Mouse (Mus musculus) left cerebral cortex, postnatal 10 days (tissue): Measurements from ENCODE around the gene Shisal2b. TPM values are rescaled to one million over a fixed set of nuclear protein-coding genes. Genes with fewer than 3 reads are reported as not detected.
"Not testable (repeated sequence)": the region's sequence is repeated elsewhere in the genome, so short reads cannot be mapped to it uniquely, and the experiment has no call there.

Experiments used
- DNase-seq, 2 experiments: peaks; one replicate each; pipeline ENCODE4 v3.0.0; 2021 to 2022; ENCODE audit warnings: low spot score in 2 of 2, mixed read lengths in 1 of 2; ENCODE audit errors: extremely low spot score in 1 of 2
- intact Hi-C: fragments of 180-260 bp; cut with DNase I; formaldehyde crosslinking; loops from one replicate; pipeline ENCODE4 v1.15.1; 2025
- total RNA-seq, 2 experiments: library from RNA; stranded (reverse); gene quantifications; 2 replicates each; pipeline ENCODE4 v1.2.3; 2021

Shisal2b gene
- total RNA-seq = 1 to 10 TPM; 1.1 to 1.3 TPM

- intact Hi-C loops = no loop called here
- DNase-seq = peak in 1 of 2 experiments; percentile 31
Measured at GRCm38 (mm10) chr13:104863127-104863979, at the start of gene Shisal2b. Gene Shisal2b, minus strand, starts transcription at chr13:104863893.

DNA sequence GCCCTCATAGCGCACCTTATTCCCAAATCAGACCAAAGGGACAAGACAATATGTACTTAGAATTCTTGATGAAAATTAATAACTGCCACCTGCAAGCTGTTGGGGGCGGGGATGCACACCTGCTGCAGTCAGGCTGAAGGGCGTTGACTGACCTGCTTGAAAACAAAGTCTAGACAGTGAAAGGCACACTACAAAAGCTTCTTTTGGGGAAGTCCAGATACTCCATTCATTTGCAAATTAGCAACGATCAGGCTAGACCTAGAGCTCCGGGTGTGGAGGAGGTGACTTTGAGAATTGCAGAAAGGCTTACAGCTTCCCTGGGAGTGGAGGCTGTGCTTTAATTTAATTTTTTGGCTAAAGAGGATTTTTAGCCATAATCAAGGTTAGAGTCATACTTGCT is 47.9 kb upstream of the Shisal2b start:
- DNase-seq, intact Hi-C loops: not testable (repeated sequence)

DNA sequence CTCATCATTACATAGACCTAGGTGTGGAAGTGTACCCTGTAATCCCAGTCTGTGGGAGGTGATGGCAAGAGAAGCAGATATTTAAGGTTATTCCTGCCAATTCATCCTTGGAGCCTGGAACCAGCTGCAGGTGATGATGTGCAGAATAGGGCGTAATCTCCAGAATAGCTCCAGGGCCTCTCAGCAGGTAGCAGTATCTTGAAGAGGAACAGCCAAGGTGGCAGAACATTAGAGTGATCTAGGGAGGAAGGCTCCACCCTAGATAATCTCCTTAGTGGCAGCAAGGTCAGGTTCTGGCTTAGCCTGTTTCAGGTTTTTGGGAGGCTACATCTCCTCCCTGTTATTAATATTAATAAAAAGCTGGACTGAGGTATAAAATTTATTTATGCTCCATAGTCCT is 47.3 kb upstream of the Shisal2b start:
- DNase-seq, intact Hi-C loops: not testable (repeated sequence)

DNA sequence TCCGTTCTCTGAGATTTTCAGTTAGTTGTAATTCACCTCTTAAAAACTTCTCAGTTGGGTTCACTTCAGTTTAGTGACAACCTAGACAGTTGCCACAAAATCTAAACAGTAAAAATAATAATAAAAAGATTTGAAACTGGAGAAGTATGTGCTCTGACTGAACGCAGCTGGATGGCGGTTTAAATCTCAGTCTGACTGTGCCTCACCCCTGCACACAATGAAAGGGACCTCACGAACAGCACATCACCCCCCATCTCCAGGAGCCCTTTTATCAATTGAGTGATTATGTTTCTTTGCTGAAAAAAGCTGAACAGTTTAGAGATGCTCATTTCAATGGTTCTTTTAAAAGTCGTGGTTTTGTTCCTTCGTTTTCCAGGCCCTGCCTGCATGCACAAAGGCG is 45.0 kb upstream of the Shisal2b start:
- intact Hi-C loops = no loop called here
- no peak for DNase-seq

DNA sequence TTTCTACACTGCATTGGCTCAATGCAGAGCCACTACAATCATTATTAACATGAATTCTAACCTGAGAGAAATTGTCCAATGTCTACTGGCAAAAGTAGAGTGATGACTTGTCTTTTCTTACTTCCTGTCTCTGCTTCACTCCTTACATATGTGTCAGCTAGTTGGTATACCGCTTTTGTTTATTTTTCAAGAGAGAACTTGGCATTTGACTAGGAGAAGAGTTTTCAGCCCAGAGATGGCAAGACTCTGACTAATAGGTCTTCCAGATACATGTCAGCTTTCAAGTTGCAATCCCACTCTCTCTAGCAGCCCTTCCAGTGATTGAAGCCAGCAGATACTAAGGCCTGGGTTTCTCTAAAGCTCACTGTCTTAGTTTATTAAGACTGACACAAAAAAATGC is 31.1 kb upstream of the Shisal2b start:
- DNase-seq = no peak
- intact Hi-C loops = no loop called here

DNA sequence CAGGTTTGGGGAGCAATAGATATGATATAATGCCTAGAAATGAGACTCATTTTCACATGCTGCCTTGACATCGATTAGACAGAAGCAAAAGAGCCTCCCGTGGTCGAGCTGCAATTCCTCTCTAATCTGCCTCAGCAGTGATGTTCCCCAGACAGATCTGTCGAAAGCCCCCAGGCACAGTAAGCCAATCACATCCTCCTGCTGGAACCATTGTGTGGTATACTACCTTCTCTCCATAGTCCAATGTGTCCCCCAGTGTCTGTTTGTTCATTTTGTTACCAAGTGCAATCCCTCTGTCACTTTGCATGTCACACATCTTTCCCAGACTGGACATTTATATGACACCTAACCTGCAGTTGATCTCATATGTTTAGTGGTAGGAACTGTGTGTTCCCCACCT is 28.6 kb upstream of the Shisal2b start:
- intact Hi-C loops = no loop called here
- no peak for DNase-seq

DNA sequence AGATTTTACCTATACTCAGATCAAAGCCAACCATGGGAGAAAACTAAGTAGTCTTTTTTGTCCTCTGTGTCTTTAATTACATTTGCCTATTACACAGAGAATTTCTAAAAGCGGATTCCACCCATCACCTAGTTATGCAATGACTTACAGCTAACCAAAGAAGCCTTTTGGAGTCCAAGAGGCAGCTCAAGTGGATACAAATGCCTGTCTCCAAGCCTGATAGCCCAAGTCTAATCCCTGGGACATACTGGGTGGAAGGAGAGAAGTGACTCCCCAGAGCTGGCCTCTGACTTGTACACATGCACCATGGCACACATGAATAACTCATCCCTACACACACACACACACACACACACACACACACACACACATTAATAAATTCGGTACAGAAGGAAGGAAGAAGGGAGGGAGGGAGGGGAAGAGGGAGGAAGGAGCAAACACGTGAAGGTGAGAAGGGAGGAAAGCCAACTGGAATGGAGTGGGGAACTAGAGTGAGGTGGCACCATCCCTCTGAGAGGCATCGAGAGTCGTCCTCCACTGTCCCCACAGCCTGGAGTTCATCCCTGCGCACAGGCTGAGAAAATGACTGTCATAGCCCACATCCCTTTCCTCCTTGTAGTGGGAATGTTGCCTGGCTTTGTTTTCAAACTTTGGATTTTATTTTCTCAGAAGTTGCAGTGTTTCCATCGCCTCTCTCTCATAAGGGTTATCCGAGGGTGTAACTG is 22.8 kb upstream of the Shisal2b start:
- intact Hi-C loops = no loop called here
- DNase-seq = no peak

DNA sequence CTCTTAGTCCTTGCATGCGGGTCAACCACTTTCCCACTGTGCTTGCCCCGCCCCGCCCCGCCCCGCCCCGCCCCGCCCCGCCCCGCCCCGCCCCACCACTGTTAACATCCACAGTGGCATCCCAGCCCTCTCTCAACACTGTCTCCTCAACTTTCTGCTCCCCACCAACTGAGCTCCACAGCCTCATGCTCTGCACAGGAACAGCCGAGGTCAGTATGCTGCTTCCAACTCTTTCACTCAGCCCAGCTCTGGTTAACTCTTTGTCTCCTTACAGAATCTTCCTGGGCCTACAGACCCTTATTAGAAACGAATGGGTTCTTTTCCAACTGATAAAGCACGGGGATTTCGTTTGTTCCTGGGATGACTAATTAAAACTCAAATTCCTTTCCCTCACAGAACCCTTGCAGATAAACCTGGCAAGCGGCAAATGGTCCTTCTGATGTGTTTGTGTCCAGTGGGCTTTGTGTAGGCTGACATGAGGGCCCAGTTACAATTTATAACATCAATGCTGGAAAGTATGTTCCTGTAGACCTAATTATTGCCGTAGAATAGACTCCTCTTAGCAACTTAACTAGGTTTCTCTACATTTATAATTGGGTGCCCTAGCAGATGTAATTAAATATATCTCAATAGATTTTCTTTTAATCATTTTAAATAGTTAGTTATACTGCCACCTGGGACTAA is 20.0 kb upstream of the Shisal2b start:
- no peak for DNase-seq
- intact Hi-C loops = no loop called here

DNA sequence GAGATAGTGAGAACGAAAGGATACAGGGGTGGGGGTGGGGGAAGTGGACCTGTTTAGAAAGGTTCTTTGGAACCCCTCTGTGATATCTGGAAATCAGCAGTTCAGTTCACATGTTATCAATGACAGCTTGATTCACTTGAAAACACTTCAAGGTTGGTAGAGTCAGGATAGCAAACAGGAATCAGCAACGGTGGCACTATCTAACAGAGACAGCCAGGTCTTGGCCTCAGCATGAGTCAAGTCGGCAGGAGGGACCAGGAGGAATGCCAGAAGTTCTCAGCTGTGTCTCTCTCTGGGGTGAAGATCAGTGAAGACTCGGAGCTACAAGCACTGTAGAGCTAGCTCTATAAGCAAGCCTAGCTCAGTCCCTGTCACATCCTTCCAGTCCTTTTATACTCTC is 14.8 kb upstream of the Shisal2b start:
- no peak for DNase-seq
- intact Hi-C loops = no loop called here

- DNase-seq = no peak
- intact Hi-C loops = no loop called here
Measured at GRCm38 (mm10) chr13:104869907-104870306, 6.2 kb upstream of the Shisal2b start.

DNA sequence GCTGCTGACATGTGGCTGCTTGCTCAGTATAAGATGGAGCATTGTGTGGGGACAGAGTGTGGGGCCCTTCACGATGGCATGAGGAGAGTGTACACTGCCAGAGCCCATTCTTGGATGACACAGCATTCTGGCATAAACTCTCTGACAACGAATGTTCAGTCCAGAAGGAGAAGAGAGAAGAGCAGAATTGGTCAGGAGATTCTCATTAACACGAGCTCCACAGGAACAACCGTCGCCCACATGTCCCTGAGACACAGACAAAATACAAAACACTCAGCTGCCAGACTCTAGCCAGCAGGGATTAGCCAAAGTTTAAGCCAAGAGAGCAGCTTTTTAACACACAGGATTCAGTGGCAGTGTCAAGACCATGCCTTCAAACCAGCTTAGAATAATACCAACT is 3.0 kb upstream of the Shisal2b start:
- no peak for DNase-seq
- intact Hi-C loops = no loop called here

DNA sequence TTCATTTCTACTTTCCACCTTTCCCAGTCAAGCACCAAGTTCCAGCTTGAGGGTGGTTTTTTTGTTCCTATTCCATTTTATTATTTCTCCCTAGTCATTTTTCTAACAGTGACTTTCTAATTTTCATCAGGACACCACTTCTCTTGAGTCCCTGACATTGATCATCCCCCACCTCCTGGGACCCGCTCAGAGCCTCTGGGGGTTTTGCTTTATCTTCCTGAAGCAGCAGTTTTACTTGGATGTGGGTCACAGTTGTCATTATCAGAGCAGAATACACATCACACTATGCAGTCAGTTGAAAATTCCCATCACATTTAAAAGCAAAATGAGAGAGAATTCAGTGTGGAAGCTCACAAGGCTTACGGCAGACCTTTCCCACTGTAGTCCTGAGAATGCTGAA is 10.0 kb downstream of the Shisal2b start:
- intact Hi-C loops = no loop called here

DNA sequence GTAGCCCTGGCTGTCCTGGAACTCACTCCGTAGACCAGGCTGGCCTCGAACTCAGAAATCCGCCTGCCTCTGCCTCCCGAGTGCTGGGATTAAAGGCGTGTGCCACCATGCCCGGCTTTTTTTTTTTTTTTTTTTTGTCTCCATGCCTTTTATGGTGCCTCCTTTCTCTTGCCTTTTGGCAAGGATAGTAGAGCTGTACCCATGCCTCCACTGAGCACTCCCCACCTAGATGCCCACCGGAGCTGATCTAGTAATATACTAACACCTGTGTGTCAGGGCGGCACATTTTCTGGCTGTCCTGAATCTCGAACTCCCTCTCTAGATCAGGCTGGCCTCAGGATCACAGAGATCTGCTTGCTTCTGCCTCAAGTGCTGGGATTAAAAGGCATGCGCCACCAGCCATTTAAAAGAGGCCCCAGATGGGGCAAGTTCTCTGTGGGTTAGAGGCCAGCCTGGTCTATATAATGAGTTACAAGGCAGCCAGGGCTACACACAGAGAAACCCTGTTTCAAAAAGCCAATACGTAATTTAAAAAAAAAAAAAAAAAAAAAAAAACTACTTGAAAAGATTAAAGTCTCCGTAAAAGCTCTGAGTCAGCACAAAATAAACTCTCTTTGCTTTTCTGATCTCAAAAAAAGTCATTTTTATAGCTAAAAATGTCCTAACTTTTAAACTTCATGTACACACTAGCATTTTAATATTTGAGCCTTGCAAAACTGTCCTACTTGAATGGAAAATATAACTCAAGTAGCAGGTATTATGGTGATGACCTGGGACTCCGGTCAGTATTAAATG is 20.2 kb downstream of the Shisal2b start:
- intact Hi-C loops = no loop called here
- no peak for DNase-seq

More for the DNA sequence above, 10.0 kb downstream of the Shisal2b start:
- DNase-seq = no peak

- no peak for DNase-seq
- intact Hi-C loops = no loop called here
Measured at GRCm38 (mm10) chr13:104841937-104842336, 21.8 kb downstream of the Shisal2b start.

- intact Hi-C loops = no loop called here
Measured at GRCm38 (mm10) chr13:104837628-104838027, 26.1 kb downstream of the Shisal2b start.

GRCm38 (mm10) chr13:104832811-104833210 is 30.9 kb downstream of the Shisal2b start:
- intact Hi-C loops = no loop called here

More at GRCm38 (mm10) chr13:104837628-104838027, 26.1 kb downstream of the Shisal2b start:
- DNase-seq = no peak

DNA sequence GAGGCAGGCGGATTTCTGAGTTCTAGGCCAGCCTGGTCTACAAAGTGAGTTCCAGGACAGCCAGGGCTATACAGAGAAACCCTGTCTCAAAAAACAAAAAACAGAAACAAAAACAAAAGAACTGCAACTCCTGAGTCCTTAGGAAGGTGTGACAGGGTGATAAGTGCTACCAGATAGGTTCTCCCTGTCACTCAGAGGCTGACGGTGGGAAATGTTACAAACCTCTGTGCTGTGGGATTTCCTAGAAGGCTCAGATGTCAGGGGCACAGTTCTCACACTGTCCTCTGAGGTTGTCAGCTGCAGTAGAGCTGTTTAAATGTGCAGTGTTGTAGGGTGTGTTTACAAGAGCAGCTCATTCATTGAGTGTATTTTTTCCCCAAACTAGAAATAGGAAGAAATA is 38.2 kb downstream of the Shisal2b start:
- DNase-seq = no peak

More at GRCm38 (mm10) chr13:104832811-104833210, 30.9 kb downstream of the Shisal2b start:
- no peak for DNase-seq

GRCm38 (mm10) chr13:104822411-104822838 is 41.3 kb downstream of the Shisal2b start:
- intact Hi-C loops = no loop called here
- no peak for DNase-seq

More for the DNA sequence above, 38.2 kb downstream of the Shisal2b start:
- intact Hi-C loops = no loop called here

DNA sequence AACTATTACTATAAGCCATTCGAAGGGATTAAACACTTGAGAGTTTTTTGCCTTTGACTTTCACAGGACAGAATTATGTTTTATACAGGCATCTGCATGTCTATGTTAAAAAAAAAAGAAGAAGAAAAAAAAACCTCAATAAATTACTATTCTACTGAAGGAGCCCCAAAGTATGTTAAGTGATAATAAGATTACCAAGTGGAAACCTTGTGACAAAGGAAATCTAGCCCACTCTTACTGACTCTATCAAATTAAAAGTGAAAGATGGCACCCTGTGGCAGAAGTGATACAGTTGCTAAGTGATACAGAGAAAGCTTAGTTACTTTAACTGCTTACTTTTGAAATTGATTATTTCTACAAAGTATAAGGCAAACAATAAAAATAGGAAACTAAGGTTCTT is 41.8 kb downstream of the Shisal2b start:
- intact Hi-C loops = no loop called here
- no peak for DNase-seq
